Mouse (Mus musculus) cortical plate, adult 2 months (tissue): Measurements from ENCODE around the gene Pdcd4.

Experiments
- CTCF ChIP-seq: fragments of 200-500 bp; IDR thresholded peaks from 2 replicates; pipeline ENCODE4 v1.5.1; 2011; ENCODE audit warnings: mild to moderate bottlenecking, control low read depth, low read length; ENCODE audit not compliant: insufficient read depth; ENCODE audit errors: extremely low read depth
- POLR2A ChIP-seq: fragments of 200-500 bp; IDR thresholded peaks from 2 replicates; pipeline ENCODE4 v1.6.1; 2011; ENCODE audit warnings: mild to moderate bottlenecking, low read length, control low read depth; ENCODE audit not compliant: insufficient read depth; ENCODE audit errors: extremely low read depth

DNA sequence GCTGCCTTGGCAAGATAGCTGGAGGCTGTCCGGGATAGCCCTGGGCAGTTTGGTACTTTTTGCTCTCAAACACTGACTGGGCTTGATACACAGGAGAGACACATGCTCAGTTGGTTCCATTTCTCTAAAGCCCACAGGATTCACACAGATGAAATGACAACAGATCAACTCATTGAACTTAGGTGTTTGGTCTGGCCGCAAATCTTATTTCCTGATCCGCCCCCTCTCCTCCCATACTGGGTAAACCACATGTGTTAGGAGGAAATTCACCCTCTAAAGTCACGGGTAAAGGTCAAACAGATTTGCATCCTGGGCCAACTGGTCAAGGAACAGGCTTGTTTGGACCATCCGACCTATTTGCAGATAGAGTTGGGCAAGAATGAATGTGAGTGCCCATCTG lies 2.5 kb upstream of the Pdcd4 start:
- TF ChIP-seq POLR2A (no peak), CTCF (no peak)
